ENCODE assay signal across 25 mouse cellular contexts in genomic region chr4:12801186-12801585, GRCm38 (mm10).
DNase-seq lines count a peak whose midpoint lies in the region; ATAC-seq and TF ChIP-seq lines count a peak whose summit lies in the region.
"Had no signal": no experiment of that assay in that cellular context is flagged by ENCODE, and none has a peak within 500 bp of the region (broad histone marks: within the 10 kb centered on the region; RNA-seq: fewer than 3 reads in every experiment).

No protein-coding gene starts in this region.

- H3K4me1 ChIP-seq in heart, adult 2 months (ENCODE audit: control insufficient read depth, insufficient read depth, low read length) = peaks cover 2% of the 10 kb centered on the region; the same call in 1 of the 2 replicates
- no peaks in the 10 kb centered on the region for H3K4me1 ChIP-seq in heart, embryonic 11.5 days (ENCODE audit: control insufficient read depth, insufficient read depth, low read length)
- peaks cover 5% of the 10 kb centered on the region for H3K4me1 ChIP-seq in heart, embryonic 12.5 days (replicated peaks)
- H3K4me1 ChIP-seq in heart, embryonic 14.5 days (ENCODE audit: control insufficient read depth in 2 of 2, insufficient read depth in 2 of 2, low read length in 2 of 2) = peaks cover 0 to 4% of the 10 kb centered on the region in 2 experiments; a peak in 1 of 4 replicates
- peaks cover 7% of the 10 kb centered on the region; the same call in 1 of the 2 replicates for H3K4me1 ChIP-seq in heart, embryonic 16.5 days (ENCODE audit: control insufficient read depth, insufficient read depth, low read length)
- H3K4me1 ChIP-seq: embryonic facial prominence, embryonic 10.5 days; embryonic facial prominence, embryonic 12.5 days; forebrain, embryonic 13.5 days had no signal

- no peaks in the 10 kb centered on the region for H3K9me3 ChIP-seq in heart, embryonic 11.5 days (replicated peaks; ENCODE audit: control insufficient read depth, low read length)
- H3K9me3 ChIP-seq in heart, embryonic 12.5 days (replicated peaks) = no peaks in the 10 kb centered on the region
- H3K9me3 ChIP-seq in heart, embryonic 14.5 days (ENCODE audit: control insufficient read depth, low read length) = no peaks in the 10 kb centered on the region
- no peaks in the 10 kb centered on the region for H3K9me3 ChIP-seq in heart, embryonic 16.5 days (replicated peaks; ENCODE audit: control insufficient read depth, low read length)
- H3K9me3 ChIP-seq: embryonic facial prominence, embryonic 10.5 days; embryonic facial prominence, embryonic 12.5 days; forebrain, embryonic 13.5 days; G1E had no signal

- TF ChIP-seq EP300 in heart, adult 2 months (IDR thresholded peaks at IDR 0.05; ENCODE audit: insufficient read depth, low read depth, low read length) = no peak

- H3K27ac ChIP-seq in heart, adult 2 months = peak overlapping the region; percentile 15; the same call in 1 of the 2 replicates
- H3K27ac ChIP-seq in heart, embryonic 11.5 days (ENCODE audit: low read depth, low read length) = no peak overlapping the region
- H3K27ac ChIP-seq in heart, embryonic 12.5 days (ENCODE audit: poor library complexity, severe bottlenecking) = peak overlapping the region; percentile 40
- peak overlapping the region; percentile 34 to 38 for H3K27ac ChIP-seq in heart, embryonic 14.5 days (replicated peaks in 1 of 2; ENCODE audit: control insufficient read depth in 1 of 2, insufficient read depth in 1 of 2, low read depth in 2 of 2, low read length in 2 of 2)
- peak overlapping the region; percentile 64 for H3K27ac ChIP-seq in heart, embryonic 16.5 days (ENCODE audit: low read length)
- H3K27ac ChIP-seq: embryonic facial prominence, embryonic 10.5 days; embryonic facial prominence, embryonic 12.5 days; forebrain, embryonic 13.5 days had no signal

- TF ChIP-seq POLR2A in heart, adult 2 months (IDR thresholded peaks at IDR 0.05; ENCODE audit: insufficient read depth, low read depth, low read length) = no peak

- DNase-seq in heart, adult 2 months = no peak
- DNase-seq in heart, adult 11 months = no peak
- DNase-seq in heart, postnatal 36 days = no peak
- DNase-seq in heart, postnatal 25 days (ENCODE audit: low spot score) = no peak
- DNase-seq: adrenal gland, adult 8-10 months; adrenal gland, postnatal 14 days; adrenal gland, postnatal 36 days; B cell, adult 2 months; cerebellum, adult 11-12 months; cerebellum, adult 2 months; cerebellum, adult 9-10 months; cerebellum, postnatal 10 days; cerebellum, postnatal 25 days had no signal

- no peaks in the 10 kb centered on the region for H3K79me2 ChIP-seq in heart, adult 2 months (replicated peaks; ENCODE audit: control insufficient read depth, insufficient read depth, low read length)

- WGBS in heart, adult 2 months = 42% methylated on average over 3 of the region's 3 CpGs
- WGBS in heart, embryonic 11.5 days (ENCODE audit: insufficient replicate concordance) = 44% methylated on average over 3 of the region's 3 CpGs
- WGBS in heart, embryonic 12.5 days = 28% methylated on average over 3 of the region's 3 CpGs
- 11% methylated on average over 3 of the region's 3 CpGs for WGBS in heart, embryonic 14.5 days
- 39% methylated on average over 3 of the region's 3 CpGs for WGBS in heart, embryonic 16.5 days

- no peaks in the 10 kb centered on the region for H3K27me3 ChIP-seq in heart, adult 2 months (ENCODE audit: control insufficient read depth, insufficient read depth, low read length)
- no peaks in the 10 kb centered on the region for H3K27me3 ChIP-seq in heart, embryonic 11.5 days (ENCODE audit: control insufficient read depth, insufficient read depth, low read length)
- H3K27me3 ChIP-seq in heart, embryonic 12.5 days (replicated peaks) = no peaks in the 10 kb centered on the region
- no peaks in the 10 kb centered on the region for H3K27me3 ChIP-seq in heart, embryonic 14.5 days (ENCODE audit: control insufficient read depth, insufficient read depth, low read length)
- no peaks in the 10 kb centered on the region for H3K27me3 ChIP-seq in heart, embryonic 16.5 days (ENCODE audit: control insufficient read depth, insufficient read depth, low read length)
- H3K27me3 ChIP-seq: CH12.LX; embryonic facial prominence, embryonic 12.5 days; forebrain, embryonic 13.5 days; Patski had no signal

- H3K36me3 ChIP-seq in heart, adult 2 months (ENCODE audit: control insufficient read depth, insufficient read depth, low read length) = no peaks in the 10 kb centered on the region
- no peaks in the 10 kb centered on the region for H3K36me3 ChIP-seq in heart, embryonic 11.5 days (ENCODE audit: control insufficient read depth, insufficient read depth, low read length)
- H3K36me3 ChIP-seq in heart, embryonic 12.5 days = no peaks in the 10 kb centered on the region
- H3K36me3 ChIP-seq in heart, embryonic 14.5 days (ENCODE audit: control insufficient read depth, insufficient read depth, low read length) = no peaks in the 10 kb centered on the region
- no peaks in the 10 kb centered on the region for H3K36me3 ChIP-seq in heart, embryonic 16.5 days (ENCODE audit: control insufficient read depth, insufficient read depth)
- H3K36me3 ChIP-seq: embryonic facial prominence, embryonic 10.5 days; embryonic facial prominence, embryonic 12.5 days; G1E had no signal

- H3K4me3 ChIP-seq in heart, adult 2 months = no peak overlapping the region
- H3K4me3 ChIP-seq in heart, embryonic 11.5 days (ENCODE audit: low read depth, low read length) = no peak overlapping the region
- H3K4me3 ChIP-seq in heart, embryonic 12.5 days = no peak overlapping the region
- H3K4me3 ChIP-seq in heart, embryonic 14.5 days (ENCODE audit: control insufficient read depth in 1 of 2, insufficient read depth in 1 of 2, low read depth in 1 of 2, low read length in 2 of 2) = no peak overlapping the region
- no peak overlapping the region for H3K4me3 ChIP-seq in heart, embryonic 16.5 days (ENCODE audit: low read length)
- H3K4me3 ChIP-seq: embryonic facial prominence, embryonic 10.5 days; embryonic facial prominence, embryonic 12.5 days; forebrain, embryonic 13.5 days had no signal

- H3K9ac ChIP-seq in heart, adult 2 months (ENCODE audit: low read depth, low read length) = no peak overlapping the region
- H3K9ac ChIP-seq in heart, embryonic 11.5 days (ENCODE audit: low read depth, low read length) = no peak overlapping the region
- no peak overlapping the region for H3K9ac ChIP-seq in heart, embryonic 12.5 days
- no peak overlapping the region for H3K9ac ChIP-seq in heart, embryonic 14.5 days (ENCODE audit: low read length)
- H3K9ac ChIP-seq in heart, embryonic 16.5 days (ENCODE audit: low read length) = no peak overlapping the region
- H3K9ac ChIP-seq: embryonic facial prominence, embryonic 12.5 days; forebrain, embryonic 13.5 days had no signal

- no peak overlapping the region for H3K4me2 ChIP-seq in heart, embryonic 11.5 days
- no peak overlapping the region for H3K4me2 ChIP-seq in heart, embryonic 12.5 days
- H3K4me2 ChIP-seq in heart, embryonic 14.5 days (ENCODE audit: low read length) = no peak overlapping the region
- no peak overlapping the region for H3K4me2 ChIP-seq in heart, embryonic 16.5 days (ENCODE audit: low read depth, low read length)
- H3K4me2 ChIP-seq: embryonic facial prominence, embryonic 12.5 days; forebrain, embryonic 13.5 days had no signal

- TF ChIP-seq CTCF in heart, adult 2 months (IDR thresholded peaks at IDR 0.05) = no peak

- intact Hi-C loops in heart, adult 2 months (cut with DNase I) = no loop called here
- intact Hi-C loops in heart, postnatal 36 days (cut with DNase I) = no loop called here
- intact Hi-C loops in heart, postnatal 25 days (cut with DNase I) = no loop called here

- ATAC-seq in heart, embryonic 11.5 days (replicated peaks; ENCODE audit: insufficient number of reproducible peaks, low FRiP score, low TSS enrichment) = no peak
- ATAC-seq in heart, embryonic 12.5 days (ENCODE audit: insufficient number of reproducible peaks, low FRiP score) = no peak
- ATAC-seq in heart, embryonic 14.5 days (ENCODE audit: insufficient number of reproducible peaks, insufficient read depth, low FRiP score, low read depth) = no peak
- peak; percentile 58 for ATAC-seq in heart, embryonic 16.5 days (replicated peaks; ENCODE audit: extremely low read depth, insufficient read depth, low FRiP score)
- ATAC-seq: activated CD4-positive, CD25-positive, alpha-beta regulatory T cell, adult 4 months; CD4-positive, CD25-positive, alpha-beta regulatory T cell, adult 4 months; forebrain, embryonic 13.5 days; Patski had no signal
